7 mouse cellular contexts compared by ENCODE assay signal in genomic region chr19:42089103-42089747, GRCm38 (mm10). TPM values are rescaled to one million over a fixed set of nuclear protein-coding genes. Genes with fewer than 3 reads are reported as not detected.
DNase-seq lines count a peak whose midpoint lies in the region; ATAC-seq and TF ChIP-seq lines count a peak whose summit lies in the region.

No protein-coding gene starts in this region.

- peak; percentile 82 for DNase-seq in ZHBTc4 (ENCODE audit: low read depth, low spot score)
- DNase-seq in gastrocnemius, postnatal 10 days = peak; percentile 25
- DNase-seq in left cerebral cortex, postnatal 14 days (ENCODE audit: low spot score in 2 of 2) = peak; percentile 46 to 66
- peak; percentile 16 to 35 for DNase-seq in right cerebral cortex, postnatal 36 days (ENCODE audit: low spot score in 2 of 2)

- no peak overlapping the region for H3K4me3 ChIP-seq in cortical plate, adult 2 months (ENCODE audit: insufficient read depth, low read length)

- H3K4me1 ChIP-seq in cortical plate, adult 2 months (ENCODE audit: control insufficient read depth, insufficient read depth, low read length) = peaks cover 1% of the 10 kb centered on the region; the same call in 1 of the 2 replicates

- 0 out of 2 replicates have a peak, but pooled peaks have one; percentile 13 for TF ChIP-seq POLR2A in cortical plate, adult 2 months (IDR thresholded peaks at IDR 0.05; ENCODE audit: extremely low read depth, insufficient read depth, low read length)

- peak overlapping the region; percentile 0; the same call in 1 of the 2 replicates for H3K27ac ChIP-seq in cortical plate, adult 2 months (ENCODE audit: insufficient read depth, low read length)

- intact Hi-C loops in left cerebral cortex, postnatal 14 days (cut with DNase I) = no loop called here

- no peak for TF ChIP-seq CTCF in cortical plate, adult 2 months (IDR thresholded peaks at IDR 0.05; ENCODE audit: extremely low read depth, insufficient read depth, low read length)

- peak; percentile 51 for ATAC-seq in inflammation-experienced regulatory T-cells, adult 6 months
- ATAC-seq in megakaryocyte progenitor cell, adult 5-6 weeks (replicated peaks; ENCODE audit: poor library complexity) = peak; percentile 56

RNA-seq across cellular contexts. Expression of gene Pi4k2a, which starts 1.0 kb away (rescaled TPM):
- 56.8 and 57.0 TPM in 2 replicates for polyA plus RNA-seq in cortical plate, adult 2 months (2012; rRNA removed)
- 10 to 100 TPM; 13.3 to 14.7 TPM for total RNA-seq in gastrocnemius, postnatal 10 days (2021)
- 10 to 100 TPM in 2 of 3 experiments, 1 to 10 TPM in 1; 8.1 to 16.7 (median 11.9) TPM for polyA plus RNA-seq in inflammation-experienced regulatory T-cells, adult 6 months (2017; shearing (Covaris generic))
- total RNA-seq in left cerebral cortex, postnatal 14 days (2021) = 10 to 100 TPM; 52.3 to 54.5 TPM
- 8.9 and 9.4 TPM in 2 replicates for total RNA-seq in megakaryocyte progenitor cell, adult 5-6 weeks (2015)
- total RNA-seq in megakaryocyte progenitor cell, adult 5-6 weeks (2017) = 5.5 and 7.4 TPM in 2 replicates

RNA-seq across cellular contexts. Expression of gene Morn4, which starts 3.1 kb away (rescaled TPM):
- 84.2 and 91.9 TPM in 2 replicates for polyA plus RNA-seq in cortical plate, adult 2 months (2012; rRNA removed)
- total RNA-seq in gastrocnemius, postnatal 10 days (2021) = 1 to 10 TPM; 1.8 to 2.6 TPM
- under 1 TPM; 0.55 to 0.75 (median 0.65) TPM for polyA plus RNA-seq in inflammation-experienced regulatory T-cells, adult 6 months (2017; shearing (Covaris generic))
- 10 to 100 TPM; 65.3 to 66.9 TPM for total RNA-seq in left cerebral cortex, postnatal 14 days (2021)
- 0.67 and 1.4 TPM in 2 replicates for total RNA-seq in megakaryocyte progenitor cell, adult 5-6 weeks (2015)
- total RNA-seq in megakaryocyte progenitor cell, adult 5-6 weeks (2017) = 0.30 and 0.54 TPM in 2 replicates

RNA-seq across cellular contexts. Expression of gene 4933411K16Rik, which starts 37.2 kb away (rescaled TPM):
- polyA plus RNA-seq in cortical plate, adult 2 months (2012; rRNA removed) = 0.08 and 0.13 TPM in 2 replicates
- total RNA-seq in gastrocnemius, postnatal 10 days (2021) = under 1 TPM; 0.40 to 0.50 TPM
- polyA plus RNA-seq in inflammation-experienced regulatory T-cells, adult 6 months (2017; shearing (Covaris generic)) = not detected
- under 1 TPM; 0.57 to 0.68 TPM for total RNA-seq in left cerebral cortex, postnatal 14 days (2021)
- total RNA-seq in megakaryocyte progenitor cell, adult 5-6 weeks (2015) = not detected in 2 replicates
- not detected in 2 replicates for total RNA-seq in megakaryocyte progenitor cell, adult 5-6 weeks (2017)

RNA-seq across cellular contexts. Expression of gene Avpi1, which starts 39.6 kb away (rescaled TPM):
- polyA plus RNA-seq in cortical plate, adult 2 months (2012; rRNA removed) = 36.3 and 41.1 TPM in 2 replicates
- total RNA-seq in gastrocnemius, postnatal 10 days (2021) = 10 to 100 TPM in 1 of 2 experiments, 1 to 10 TPM in 1; 8.3 to 10.3 TPM
- 10 to 100 TPM in 1 of 3 experiments, 1 to 10 TPM in 2; 6.1 to 12.0 (median 6.8) TPM for polyA plus RNA-seq in inflammation-experienced regulatory T-cells, adult 6 months (2017; shearing (Covaris generic))
- total RNA-seq in left cerebral cortex, postnatal 14 days (2021) = 10 to 100 TPM; 28.8 to 29.0 TPM
- 5.0 and 7.3 TPM in 2 replicates for total RNA-seq in megakaryocyte progenitor cell, adult 5-6 weeks (2015)
- 4.9 and 5.4 TPM in 2 replicates for total RNA-seq in megakaryocyte progenitor cell, adult 5-6 weeks (2017)

RNA-seq across cellular contexts. Expression of gene Hoga1, which starts 43.8 kb away (rescaled TPM):
- 1.4 and 1.9 TPM in 2 replicates for polyA plus RNA-seq in cortical plate, adult 2 months (2012; rRNA removed)
- 1 to 10 TPM; 4.5 to 4.6 TPM for total RNA-seq in gastrocnemius, postnatal 10 days (2021)
- not detected for polyA plus RNA-seq in inflammation-experienced regulatory T-cells, adult 6 months (2017; shearing (Covaris generic))
- total RNA-seq in left cerebral cortex, postnatal 14 days (2021) = 1 to 10 TPM; 4.2 to 5.6 TPM
- total RNA-seq in megakaryocyte progenitor cell, adult 5-6 weeks (2015) = 0.20 TPM in 1 of 2 replicates, not detected in the other
- 0.24 and 0.33 TPM in 2 replicates for total RNA-seq in megakaryocyte progenitor cell, adult 5-6 weeks (2017)

Comparison
In these comparisons a context has a peak if more than half of its experiments do, and no peak if none do; other contexts are left out.
1. DNase-seq: peak in every context shown above with its lines; median percentile 82 in ZHBTc4; 56 in left cerebral cortex, postnatal 14 days; 26 in right cerebral cortex, postnatal 36 days; 25 in gastrocnemius, postnatal 10 days.
2. RNA of gene Morn4, which starts 3.1 kb away (total RNA-seq): 65.3 to 66.9 TPM in left cerebral cortex, postnatal 14 days; 1.8 to 2.6 TPM in gastrocnemius, postnatal 10 days and 0.30 to 1.4 TPM in megakaryocyte progenitor cell, adult 5-6 weeks; every median in the first group is over 10 times any median in the second.